Mouse (Mus musculus) granulocyte monocyte progenitor cell, adult 5-6 weeks (primary cell): Measurements from ENCODE around the gene Ankra2. TPM values are rescaled to one million over a fixed set of nuclear protein-coding genes. Genes with fewer than 3 reads are reported as not detected.

Experiments
- ATAC-seq: replicated peaks from 2 replicates; pipeline ENCODE4 v1.8.0; 2016; ENCODE audit warnings: mild to moderate bottlenecking, moderate TSS enrichment, inconsistent platforms; ENCODE audit not compliant: poor library complexity, severe bottlenecking
- total RNA-seq, 2 experiments: library from RNA; stranded (forward) in 1 of 2; stranded (reverse) in 1 of 2; fragments of 200-712, 200-1000 nt in 1 of 2; fragments of >200 nt in 1 of 2; fragmentation: Nextera tagmentation in 1 of 2; gene quantifications; 2 replicates each; pipeline ENCODE4 v1.2.3; 2014 to 2017

Ankra2 gene
- total RNA-seq, 2 experiments from 2014 or later = 9.8 to 20.8 TPM

GRCm38 (mm10) chr13:98290719-98291118 is 27.8 kb downstream of the Ankra2 start:
- no peak for ATAC-seq

- no peak for ATAC-seq
Observed at GRCm38 (mm10) chr13:98291712-98292111, 28.8 kb downstream of the Ankra2 start.

- no peak for ATAC-seq
Observed at GRCm38 (mm10) chr13:98296072-98296471, 33.2 kb downstream of the Ankra2 start.

GRCm38 (mm10) chr13:98297883-98298482 is 35.1 kb downstream of the Ankra2 start:
- ATAC-seq = no peak

- ATAC-seq = peak; percentile 94
Observed at GRCm38 (mm10) chr13:98298833-98299758, 36.2 kb downstream of the Ankra2 start.

GRCm38 (mm10) chr13:98305257-98305656 is 42.4 kb downstream of the Ankra2 start:
- 0 out of 2 replicates have a peak, but pooled peaks have one; percentile 37 for ATAC-seq

- ATAC-seq = no peak
Observed at GRCm38 (mm10) chr13:98306393-98306792, 43.5 kb downstream of the Ankra2 start.

GRCm38 (mm10) chr13:98306852-98307475 is 44.1 kb downstream of the Ankra2 start:
- ATAC-seq = no peak

GRCm38 (mm10) chr13:98308004-98308403 is 45.1 kb downstream of the Ankra2 start:
- ATAC-seq = no peak

- ATAC-seq = no peak
Observed at GRCm38 (mm10) chr13:98308724-98309123, 45.9 kb downstream of the Ankra2 start.

- ATAC-seq = no peak
Observed at GRCm38 (mm10) chr13:98311597-98311996, 48.7 kb downstream of the Ankra2 start.

- no peak for ATAC-seq
Observed at GRCm38 (mm10) chr13:98313631-98314030, 50.8 kb downstream of the Ankra2 start.

- no peak for ATAC-seq
Observed at GRCm38 (mm10) chr13:98315124-98315523, 52.2 kb downstream of the Ankra2 start.

GRCm38 (mm10) chr13:98316140-98316479 is 53.2 kb downstream of the Ankra2 start:
- ATAC-seq = no peak

GRCm38 (mm10) chr13:98316480-98317245 is 53.8 kb downstream of the Ankra2 start, which contains the start of gene Btf3:
Btf3 (minus strand) TSS chr13:98317006.
- peak; percentile 90 for ATAC-seq

GRCm38 (mm10) chr13:98317246-98317677 is 54.4 kb downstream of the Ankra2 start:
- ATAC-seq = no peak

GRCm38 (mm10) chr13:98317911-98318310 is 55.0 kb downstream of the Ankra2 start:
- no peak for ATAC-seq
